Mouse (Mus musculus) R1 (cell line): ENCODE measurements at regions not wholly inside any gene's neighbourhood (a gene's known extent, or its start where the extent isn't known, plus 50 kb on each side); places are given as distances from the start of the nearest gene placed in this dataset.
"Not testable (repeated sequence)": the region's sequence is repeated elsewhere in the genome, so short reads cannot be mapped to it uniquely, and the experiment has no call there.

Experiments
- DNase-seq: peaks from one replicate; pipeline ENCODE4 v3.0.0-alpha.2; 2018; ENCODE audit warnings: low read depth, low spot score

DNA sequence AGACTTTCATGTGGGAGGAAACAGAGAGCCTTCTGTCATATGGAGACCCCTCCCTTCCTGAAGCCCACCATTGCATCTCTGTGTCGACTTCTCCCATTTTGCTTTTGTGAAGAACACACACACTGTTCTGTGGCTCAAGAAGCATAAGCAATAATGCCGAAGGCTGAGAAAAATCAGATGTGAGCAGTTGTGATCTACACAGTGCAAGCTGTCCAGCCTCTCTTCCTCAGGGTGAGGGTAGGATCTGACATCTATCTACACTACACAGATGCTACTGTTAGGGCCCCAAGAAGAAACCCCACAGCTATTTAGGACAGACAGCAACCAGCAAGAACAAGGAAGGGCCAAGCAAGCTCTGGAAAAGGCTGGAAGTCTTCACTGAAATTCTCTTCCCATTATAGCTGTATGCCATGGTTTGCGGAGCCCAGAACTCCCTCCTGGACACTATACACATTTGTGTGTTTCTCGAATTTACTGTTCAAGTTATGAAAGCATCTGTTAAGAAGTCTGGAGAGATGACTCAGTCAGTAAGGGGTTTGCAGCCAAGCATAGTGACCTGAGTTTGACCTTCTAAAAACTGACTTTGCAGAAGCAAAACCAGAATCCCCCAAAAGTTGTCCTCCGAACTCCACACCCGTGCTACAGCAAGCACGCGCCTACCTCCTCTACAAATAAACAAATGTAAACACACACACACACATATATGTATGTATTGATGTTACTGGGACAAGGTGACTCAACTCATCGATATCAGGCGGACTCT lies 218.3 kb upstream of the Sesn3 start:
- DNase-seq: no peak

DNA sequence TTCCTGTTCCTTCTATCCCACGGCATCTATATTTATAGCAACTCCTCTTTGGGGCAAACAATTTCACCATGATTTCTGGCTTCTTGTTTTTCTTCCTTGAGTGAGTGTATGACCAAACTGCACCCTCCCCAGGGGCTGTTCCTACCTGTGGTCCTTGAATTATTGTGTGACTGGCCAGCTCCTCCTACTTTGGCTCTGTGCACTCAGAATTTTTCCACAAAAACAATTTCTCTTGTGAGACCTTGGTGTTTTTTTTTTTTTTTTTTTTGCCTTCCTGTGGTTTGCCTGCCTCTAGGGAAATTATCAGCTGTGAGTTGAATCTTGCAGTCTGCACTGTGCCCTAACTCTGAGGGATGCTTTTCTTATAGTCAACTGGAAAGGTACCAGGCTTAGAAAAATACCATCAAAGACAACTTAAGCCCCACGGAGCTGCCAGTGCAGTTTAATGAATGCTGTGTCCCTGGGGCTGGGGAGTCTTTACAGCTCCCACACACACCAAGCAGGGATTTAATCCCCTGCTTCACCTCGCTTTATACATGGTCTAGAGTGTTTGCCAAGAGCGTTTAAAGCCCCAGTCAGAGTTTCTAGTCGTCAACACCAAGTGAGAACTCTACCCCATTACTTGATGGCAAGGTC lies 216.2 kb upstream of the Sesn3 start:
- no peak for DNase-seq

- DNase-seq: no peak
Measured at GRCm38 (mm10) chr9:14059228-14059779, 215.6 kb upstream of the Sesn3 start.

GRCm38 (mm10) chr9:14060257-14060656 lies 214.6 kb upstream of the Sesn3 start:
- DNase-seq: no peak

- no peak for DNase-seq
Measured at GRCm38 (mm10) chr9:14061389-14061788, 213.5 kb upstream of the Sesn3 start.

DNA sequence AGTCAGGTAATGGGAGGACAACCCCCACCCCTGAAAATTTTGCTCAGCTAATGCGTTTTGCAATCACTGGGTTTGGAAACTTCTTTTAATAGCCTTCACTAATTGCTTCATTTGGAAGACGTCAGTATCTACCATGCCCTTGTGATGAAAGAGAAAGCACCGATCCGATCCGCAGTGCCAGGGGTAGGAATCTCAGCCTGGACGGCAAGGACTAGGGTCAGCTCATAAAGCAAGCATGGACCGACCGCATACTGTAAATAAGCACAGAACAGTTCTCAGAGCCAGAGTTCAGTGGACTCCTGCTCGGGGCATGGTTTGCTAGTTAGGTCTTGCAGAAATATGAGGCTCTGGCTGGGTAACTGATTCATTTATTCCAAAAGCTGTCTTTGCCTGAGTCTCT lies 213.0 kb upstream of the Sesn3 start:
- no peak for DNase-seq

GRCm38 (mm10) chr9:14062706-14063105 lies 212.2 kb upstream of the Sesn3 start:
- DNase-seq: no peak

- not testable (repeated sequence) for DNase-seq
Measured at GRCm38 (mm10) chr9:14066741-14067140, 208.1 kb upstream of the Sesn3 start.

- no peak for DNase-seq
Measured at GRCm38 (mm10) chr9:14069076-14069475, 205.8 kb upstream of the Sesn3 start.

DNA sequence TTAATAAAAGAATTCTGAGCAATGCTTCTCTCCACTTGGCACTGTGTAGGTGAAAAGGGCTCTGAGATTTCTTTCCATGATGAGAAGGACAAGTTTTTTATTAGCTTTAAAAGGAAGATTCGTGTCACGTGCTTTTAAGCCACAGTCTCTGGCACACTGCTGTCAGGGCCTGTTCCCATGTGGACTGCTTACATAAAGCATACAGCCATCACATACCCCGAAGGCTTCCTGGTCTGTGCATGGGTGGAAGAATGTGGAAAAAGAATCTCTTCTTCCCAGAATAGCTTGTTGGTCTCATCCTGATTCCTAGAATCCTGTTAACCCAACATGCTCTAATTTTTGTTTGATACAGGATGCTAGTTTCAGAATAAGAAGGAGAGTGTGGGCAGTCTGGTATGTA lies 205.1 kb upstream of the Sesn3 start:
- no peak for DNase-seq

- no peak for DNase-seq
Measured at GRCm38 (mm10) chr9:14071728-14072127, 203.1 kb upstream of the Sesn3 start.

- no peak for DNase-seq
Measured at GRCm38 (mm10) chr9:14072950-14073349, 201.9 kb upstream of the Sesn3 start.

GRCm38 (mm10) chr9:14074273-14074672 lies 200.6 kb upstream of the Sesn3 start:
- no peak for DNase-seq

- DNase-seq: not testable (repeated sequence)
Measured at GRCm38 (mm10) chr9:14074866-14075265, 200.0 kb upstream of the Sesn3 start.

DNA sequence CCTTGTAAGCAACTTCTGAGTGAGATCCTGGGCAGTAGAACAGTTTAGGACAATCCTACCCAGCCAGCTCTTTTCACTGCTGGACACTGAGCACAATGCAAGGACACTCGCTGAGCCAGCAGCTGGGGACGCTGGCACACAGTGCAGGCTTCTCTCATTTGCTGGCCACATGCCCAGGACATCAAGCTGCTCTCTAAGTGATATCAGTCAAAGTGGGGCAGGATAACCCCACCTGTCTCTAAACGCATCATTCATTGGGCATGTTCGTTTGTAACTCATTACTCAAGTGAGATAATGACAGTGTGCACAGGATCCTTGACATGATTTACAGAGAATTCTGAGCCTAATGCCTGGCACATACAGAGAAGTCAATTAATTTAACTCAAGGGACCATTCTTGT lies 199.4 kb upstream of the Sesn3 start:
- DNase-seq: no peak

DNA sequence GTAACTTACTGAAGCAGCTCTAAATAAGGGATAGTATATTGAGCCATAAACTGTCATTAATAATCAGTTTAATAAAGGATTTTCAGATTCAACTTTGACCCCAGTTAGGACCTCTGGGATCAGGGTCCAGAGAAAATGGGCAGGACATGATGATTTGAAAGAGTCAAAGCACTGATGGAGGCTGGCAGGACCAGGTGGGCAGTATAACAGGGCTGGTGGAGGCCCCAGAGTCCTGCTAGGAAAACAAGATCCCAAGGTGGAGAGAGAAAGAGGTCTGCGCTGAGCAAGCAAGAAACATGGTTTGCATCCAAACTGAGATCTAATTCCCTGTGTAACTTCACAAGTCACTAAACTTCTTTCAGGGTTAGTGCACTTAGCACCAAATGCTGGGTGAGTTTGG lies 199.0 kb upstream of the Sesn3 start:
- no peak for DNase-seq

- no peak for DNase-seq
Measured at GRCm38 (mm10) chr9:14076728-14077127, 198.1 kb upstream of the Sesn3 start.

DNA sequence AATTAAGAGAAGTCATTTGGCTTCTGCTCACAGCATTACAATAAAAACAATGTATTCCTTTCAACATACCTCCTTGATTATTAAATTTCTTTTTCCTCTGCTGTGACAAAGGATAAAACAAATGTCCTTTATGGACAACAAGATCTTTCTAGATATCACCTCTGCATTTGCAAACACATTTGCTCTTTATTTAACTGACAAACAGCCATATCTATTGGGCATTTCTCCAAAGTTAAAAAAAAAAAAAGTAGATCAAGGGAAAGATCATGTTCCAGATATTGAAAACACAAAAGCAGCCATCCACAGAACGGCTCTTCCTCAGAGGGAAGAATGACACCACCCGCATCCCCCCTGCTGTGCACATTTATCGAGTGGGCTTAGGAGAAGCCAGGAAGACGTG lies 193.7 kb upstream of the Sesn3 start:
- DNase-seq: peak; percentile 13

GRCm38 (mm10) chr9:14086201-14086600 lies 188.7 kb upstream of the Sesn3 start:
- no peak for DNase-seq

DNA sequence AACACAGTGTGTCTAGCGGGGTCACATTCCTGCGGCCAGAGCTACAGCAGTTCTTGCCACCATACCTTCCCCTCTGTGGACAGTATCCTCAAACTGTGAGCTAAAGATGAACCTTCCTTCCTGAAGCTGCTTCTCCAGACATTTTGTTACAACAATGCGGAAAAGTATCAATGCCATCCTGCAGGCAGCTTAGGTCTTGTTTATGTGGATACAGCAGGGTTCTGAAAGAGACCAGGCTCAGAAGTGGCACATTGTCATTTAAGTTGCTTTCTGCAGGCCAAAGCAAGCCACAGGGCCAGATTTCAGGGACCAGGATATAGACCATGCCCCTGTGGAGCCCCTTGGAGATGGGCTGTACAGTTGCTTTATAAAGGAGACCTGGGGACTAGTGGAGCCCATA lies 188.3 kb upstream of the Sesn3 start:
- no peak for DNase-seq

DNA sequence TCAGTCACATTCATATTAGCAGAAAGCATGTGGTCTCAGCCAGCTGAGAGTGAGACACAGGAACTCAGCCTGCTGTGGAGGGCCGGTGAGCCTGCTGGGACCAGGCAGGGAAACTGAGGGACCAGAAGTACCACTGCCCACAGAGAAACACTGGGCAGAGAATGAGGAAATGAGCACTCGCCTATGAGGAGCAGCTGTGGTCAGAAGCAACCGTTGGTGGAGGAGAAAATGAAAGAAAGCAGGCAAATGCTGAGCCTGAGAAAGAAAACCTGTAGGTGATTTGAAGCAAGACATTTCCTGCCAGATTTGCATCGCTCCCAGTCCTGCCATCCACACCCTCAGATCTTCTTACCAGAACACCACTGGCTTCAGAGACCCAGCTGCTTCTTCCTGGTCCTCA lies 187.0 kb upstream of the Sesn3 start:
- no peak for DNase-seq

- peak; percentile 5 for DNase-seq
Measured at GRCm38 (mm10) chr9:14089791-14090256, 185.0 kb upstream of the Sesn3 start.

DNA sequence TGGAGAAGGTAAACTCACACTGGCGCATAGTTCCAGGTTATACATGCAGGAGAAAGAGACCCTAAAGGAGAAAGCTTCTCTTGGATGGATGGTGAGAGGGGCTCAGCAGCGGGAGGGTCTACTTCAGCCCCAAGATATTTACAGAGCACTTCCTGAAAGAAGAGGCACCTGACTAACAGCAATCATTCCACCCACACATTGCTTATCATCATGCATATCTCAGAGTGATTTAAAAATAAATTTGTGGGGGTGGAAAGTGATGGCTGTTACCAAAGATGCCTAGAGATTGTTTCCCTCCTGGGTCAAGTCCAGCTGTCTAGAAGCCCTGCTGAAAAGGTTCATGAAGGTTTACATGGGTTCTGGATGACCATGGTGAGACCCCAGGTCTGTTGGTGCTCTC lies 184.4 kb upstream of the Sesn3 start:
- DNase-seq: no peak
